ENCODE assay signal across 10 mouse cellular contexts in genomic region chr2:25178285-25178972, GRCm38 (mm10). TPM values are rescaled to one million over a fixed set of nuclear protein-coding genes. Genes with fewer than 3 reads are reported as not detected.
DNase-seq lines count a peak whose midpoint lies in the region; ATAC-seq and TF ChIP-seq lines count a peak whose summit lies in the region.
"Had no signal": no experiment of that assay in that cellular context is flagged by ENCODE, and none has a peak within 500 bp of the region (broad histone marks: within the 10 kb centered on the region; RNA-seq: fewer than 3 reads in every experiment).

No protein-coding gene starts in this region.

- no peak overlapping the region for H3K4me3 ChIP-seq in embryonic facial prominence, embryonic 12.5 days
- no peak overlapping the region for H3K4me3 ChIP-seq in forebrain, postnatal 0 days (ENCODE audit: low read depth, low read length)
- H3K4me3 ChIP-seq in midbrain, embryonic 11.5 days (ENCODE audit: low read depth, low read length) = 0 out of 2 replicates have a peak overlapping the region, but pooled peaks have one; percentile 8
- H3K4me3 ChIP-seq: erythroblast, embryonic 14.5 days had no signal

- peak; percentile 52 to 54 for DNase-seq in layer of hippocampus, adult 8-10 months (ENCODE audit: low spot score in 2 of 2)
- no peak for DNase-seq in layer of hippocampus, postnatal 25 days (ENCODE audit: extremely low spot score in 1 of 2, low spot score in 1 of 2)
- no peak for DNase-seq in forebrain, postnatal 0 days
- DNase-seq in midbrain, embryonic 11.5 days (ENCODE audit: low spot score, missing footprints) = peak; percentile 89
- DNase-seq in T-cell, adult 2 months (ENCODE audit: low spot score) = no peak

- peak overlapping the region; percentile 21; the same call in 1 of the 2 replicates for H3K9ac ChIP-seq in embryonic facial prominence, embryonic 12.5 days
- peak overlapping the region; percentile 14; the same call in 1 of the 2 replicates for H3K9ac ChIP-seq in forebrain, postnatal 0 days
- peak overlapping the region; percentile 47 for H3K9ac ChIP-seq in midbrain, embryonic 11.5 days (ENCODE audit: low read length)
- H3K9ac ChIP-seq: liver, embryonic 14.5 days had no signal

- 13% methylated on average over 10 of the region's 10 CpGs for WGBS in embryonic facial prominence, embryonic 12.5 days
- 18% methylated on average over 10 of the region's 10 CpGs for WGBS in forebrain, postnatal 0 days
- WGBS in midbrain, embryonic 11.5 days = 20% methylated on average over 10 of the region's 10 CpGs

- no peak overlapping the region for H3K4me2 ChIP-seq in embryonic facial prominence, embryonic 12.5 days (replicated peaks)
- 0 out of 2 replicates have a peak overlapping the region, but pooled peaks have one; percentile 13 for H3K4me2 ChIP-seq in forebrain, postnatal 0 days (ENCODE audit: low read depth)
- peak overlapping the region; percentile 39 for H3K4me2 ChIP-seq in midbrain, embryonic 11.5 days

- peaks cover 41% of the 10 kb centered on the region for H3K4me1 ChIP-seq in embryonic facial prominence, embryonic 12.5 days
- peaks cover 10% of the 10 kb centered on the region; the same call in 1 of the 2 replicates for H3K4me1 ChIP-seq in forebrain, postnatal 0 days (ENCODE audit: insufficient read depth)
- peaks cover 59% of the 10 kb centered on the region for H3K4me1 ChIP-seq in midbrain, embryonic 11.5 days (ENCODE audit: control insufficient read depth, insufficient read depth, low read length)

- H3K27me3 ChIP-seq in embryonic facial prominence, embryonic 12.5 days = peaks cover 73% of the 10 kb centered on the region
- H3K27me3 ChIP-seq in forebrain, postnatal 0 days (ENCODE audit: insufficient read depth, low read length) = no peaks in the 10 kb centered on the region
- H3K27me3 ChIP-seq in midbrain, embryonic 11.5 days (ENCODE audit: control insufficient read depth, insufficient read depth, low read length) = no peaks in the 10 kb centered on the region

- peak overlapping the region; percentile 72 for H3K27ac ChIP-seq in embryonic facial prominence, embryonic 12.5 days
- H3K27ac ChIP-seq in forebrain, postnatal 0 days (ENCODE audit: low read depth, low read length) = peak overlapping the region; percentile 78
- H3K27ac ChIP-seq in midbrain, embryonic 11.5 days (ENCODE audit: low read depth, low read length) = peak overlapping the region; percentile 71
- H3K27ac ChIP-seq: liver, embryonic 14.5 days had no signal

- no peaks in the 10 kb centered on the region for H3K36me3 ChIP-seq in embryonic facial prominence, embryonic 12.5 days
- H3K36me3 ChIP-seq in forebrain, postnatal 0 days (ENCODE audit: insufficient read depth) = no peaks in the 10 kb centered on the region
- no peaks in the 10 kb centered on the region for H3K36me3 ChIP-seq in midbrain, embryonic 11.5 days (ENCODE audit: control insufficient read depth, insufficient read depth, low read length)

- no peaks in the 10 kb centered on the region for H3K9me3 ChIP-seq in embryonic facial prominence, embryonic 12.5 days
- no peaks in the 10 kb centered on the region for H3K9me3 ChIP-seq in forebrain, postnatal 0 days (ENCODE audit: low read length)
- H3K9me3 ChIP-seq in midbrain, embryonic 11.5 days (ENCODE audit: control insufficient read depth, low read length) = no peaks in the 10 kb centered on the region

- ATAC-seq in embryonic facial prominence, embryonic 12.5 days (ENCODE audit: insufficient number of reproducible peaks, insufficient read depth, low FRiP score, low TSS enrichment) = no peak
- ATAC-seq in forebrain, postnatal 0 days = peak; percentile 18
- no peak for ATAC-seq in midbrain, embryonic 11.5 days (ENCODE audit: low FRiP score)
- no peak for ATAC-seq in erythroid progenitor cell, adult 5-6 weeks (replicated peaks; ENCODE audit: low FRiP score, poor library complexity, severe bottlenecking)
- ATAC-seq in cerebellum, adult (ENCODE audit: insufficient number of reproducible peaks, low FRiP score, low TSS enrichment) = no peak

- no peak for TF ChIP-seq CTCF in forebrain, postnatal 0 days (IDR thresholded peaks at IDR 0.05; ENCODE audit: low read depth)

RNA-seq across cellular contexts. Expression of gene Nrarp, which starts 2.1 kb away (rescaled TPM):
- 10 to 100 TPM; 16.9 to 20.4 (median 19.5) TPM for total RNA-seq in layer of hippocampus, adult 8-10 months (2022)
- total RNA-seq in layer of hippocampus, postnatal 25 days (2021) = 10 to 100 TPM; 27.5 to 35.7 TPM
- polyA plus RNA-seq in embryonic facial prominence, embryonic 12.5 days (2016; fragmentation: Nextera tagmentation; extraction: Ambion mirVana) = 21.3 and 24.7 TPM in 2 replicates
- total RNA-seq in forebrain, postnatal 0 days (2014; rRNA removed) = 38.2 and 40.0 TPM in 2 replicates
- polyA plus RNA-seq in forebrain, postnatal 0 days (2015; fragmentation: Nextera tagmentation; extraction: Ambion mirVana) = 17.0 and 17.8 TPM in 2 replicates
- 60.3 and 63.9 TPM in 2 replicates for polyA plus RNA-seq in midbrain, embryonic 11.5 days (2014; fragmentation: Nextera tagmentation; extraction: Ambion mirVana)
- 0.42 TPM in 1 of 2 replicates, not detected in the other for total RNA-seq in erythroid progenitor cell, adult 5-6 weeks (2015; ENCODE audit: low replicate concordance)
- total RNA-seq in erythroid progenitor cell, adult 5-6 weeks (2017; ENCODE audit: low replicate concordance) = 0.64 and 3.0 TPM in 2 replicates

RNA-seq across cellular contexts. Expression of gene Tor4a, which starts 18.3 kb away (rescaled TPM):
- 1 to 10 TPM; 2.2 to 4.6 (median 2.8) TPM for total RNA-seq in layer of hippocampus, adult 8-10 months (2022)
- 1 to 10 TPM; 1.5 TPM for total RNA-seq in layer of hippocampus, postnatal 25 days (2021)
- 3.1 and 3.9 TPM in 2 replicates for polyA plus RNA-seq in embryonic facial prominence, embryonic 12.5 days (2016; fragmentation: Nextera tagmentation; extraction: Ambion mirVana)
- 1.7 and 3.3 TPM in 2 replicates for total RNA-seq in forebrain, postnatal 0 days (2014; rRNA removed)
- polyA plus RNA-seq in forebrain, postnatal 0 days (2015; fragmentation: Nextera tagmentation; extraction: Ambion mirVana) = 0.92 and 1.2 TPM in 2 replicates
- polyA plus RNA-seq in midbrain, embryonic 11.5 days (2014; fragmentation: Nextera tagmentation; extraction: Ambion mirVana) = 1.4 and 1.5 TPM in 2 replicates
- 2.9 and 5.4 TPM in 2 replicates for total RNA-seq in erythroid progenitor cell, adult 5-6 weeks (2015; ENCODE audit: low replicate concordance)
- 0.30 and 2.2 TPM in 2 replicates for total RNA-seq in erythroid progenitor cell, adult 5-6 weeks (2017; ENCODE audit: low replicate concordance)

RNA-seq across cellular contexts. Expression of gene Nelfb, which starts 32.9 kb away (rescaled TPM):
- total RNA-seq in layer of hippocampus, adult 8-10 months (2022) = 10 to 100 TPM; 56.7 to 64.9 (median 64.0) TPM
- 10 to 100 TPM; 55.8 to 58.9 TPM for total RNA-seq in layer of hippocampus, postnatal 25 days (2021)
- 119 and 121 TPM in 2 replicates for polyA plus RNA-seq in embryonic facial prominence, embryonic 12.5 days (2016; fragmentation: Nextera tagmentation; extraction: Ambion mirVana)
- 94.6 and 115 TPM in 2 replicates for total RNA-seq in forebrain, postnatal 0 days (2014; rRNA removed)
- 57.1 and 76.1 TPM in 2 replicates for polyA plus RNA-seq in forebrain, postnatal 0 days (2015; fragmentation: Nextera tagmentation; extraction: Ambion mirVana)
- polyA plus RNA-seq in midbrain, embryonic 11.5 days (2014; fragmentation: Nextera tagmentation; extraction: Ambion mirVana) = 96.4 and 102 TPM in 2 replicates
- 13.0 and 34.4 TPM in 2 replicates for total RNA-seq in erythroid progenitor cell, adult 5-6 weeks (2015; ENCODE audit: low replicate concordance)
- total RNA-seq in erythroid progenitor cell, adult 5-6 weeks (2017; ENCODE audit: low replicate concordance) = 15.2 and 29.9 TPM in 2 replicates

RNA-seq across cellular contexts. Expression of gene Stpg3, which starts 36.0 kb away (rescaled TPM):
- under 1 TPM in 2 of 4 experiments, not detected in 2; 0.27 to 0.29 TPM for total RNA-seq in layer of hippocampus, adult 8-10 months (2022)
- total RNA-seq in layer of hippocampus, postnatal 25 days (2021) = under 1 TPM in 1 of 2 experiments, not detected in 1; 0.32 TPM
- not detected in 2 replicates for polyA plus RNA-seq in embryonic facial prominence, embryonic 12.5 days (2016; fragmentation: Nextera tagmentation; extraction: Ambion mirVana)
- total RNA-seq in forebrain, postnatal 0 days (2014; rRNA removed) = not detected in 2 replicates
- polyA plus RNA-seq in forebrain, postnatal 0 days (2015; fragmentation: Nextera tagmentation; extraction: Ambion mirVana) = not detected in 2 replicates
- polyA plus RNA-seq in midbrain, embryonic 11.5 days (2014; fragmentation: Nextera tagmentation; extraction: Ambion mirVana) = not detected in 2 replicates
- total RNA-seq in erythroid progenitor cell, adult 5-6 weeks (2015; ENCODE audit: low replicate concordance) = not detected in 2 replicates
- total RNA-seq in erythroid progenitor cell, adult 5-6 weeks (2017; ENCODE audit: low replicate concordance) = not detected in 2 replicates
- polyA plus RNA-seq: erythroblast, embryonic 14.5 days; liver, embryonic 14.5 days had no signal

RNA-seq across cellular contexts. Expression of gene Fam166a, which starts 40.1 kb away (rescaled TPM):
- total RNA-seq in layer of hippocampus, adult 8-10 months (2022) = not detected
- total RNA-seq in layer of hippocampus, postnatal 25 days (2021) = under 1 TPM in 1 of 2 experiments, not detected in 1; 0.59 TPM
- polyA plus RNA-seq in embryonic facial prominence, embryonic 12.5 days (2016; fragmentation: Nextera tagmentation; extraction: Ambion mirVana) = 1.1 TPM in 1 of 2 replicates, not detected in the other
- total RNA-seq in forebrain, postnatal 0 days (2014; rRNA removed) = not detected in 2 replicates
- polyA plus RNA-seq in forebrain, postnatal 0 days (2015; fragmentation: Nextera tagmentation; extraction: Ambion mirVana) = 0.94 TPM in 1 of 2 replicates, not detected in the other
- polyA plus RNA-seq in midbrain, embryonic 11.5 days (2014; fragmentation: Nextera tagmentation; extraction: Ambion mirVana) = 0.94 TPM in 1 of 2 replicates, not detected in the other
- total RNA-seq in erythroid progenitor cell, adult 5-6 weeks (2015; ENCODE audit: low replicate concordance) = not detected in 2 replicates
- total RNA-seq in erythroid progenitor cell, adult 5-6 weeks (2017; ENCODE audit: low replicate concordance) = not detected in 2 replicates
- polyA plus RNA-seq: erythroblast, embryonic 14.5 days had no signal

Comparison
In these comparisons a context has a peak if more than half of its experiments do, and no peak if none do; other contexts are left out.
1. DNase-seq: peak in layer of hippocampus, adult 8-10 months (2 of 2) and midbrain, embryonic 11.5 days (single experiment); none in layer of hippocampus, postnatal 25 days (0 of 2), forebrain, postnatal 0 days (single experiment) and T-cell, adult 2 months (single experiment).
2. Peak in every context shown above with its lines, with median percentiles within 50 percentile points of each other: H3K27ac ChIP-seq and H3K9ac ChIP-seq.